Comparison of ENCODE assay signal across 8 mouse cellular contexts in genomic region chr10:119454106-119454667, GRCm38 (mm10). TPM values are rescaled to one million over a fixed set of nuclear protein-coding genes. Genes with fewer than 3 reads are reported as not detected.
A peak's percentile ranks its signal among the peaks of the same experiment; 100 is the strongest.
DNase-seq lines count a peak whose midpoint lies in the region; ATAC-seq and TF ChIP-seq lines count a peak whose summit lies in the region.

No protein-coding gene starts in this region.

- H3K27ac ChIP-seq in embryonic fibroblast, embryonic 13.5 days (ENCODE audit: insufficient read depth, low read length), result no peak overlapping the region
- H3K27ac ChIP-seq in hindbrain, embryonic 16.5 days (ENCODE audit: low read depth, low read length), result peak overlapping the region; percentile 85
- H3K27ac ChIP-seq in neural tube, embryonic 13.5 days (replicated peaks), result peak overlapping the region; percentile 89

- under 1% methylated on average over 36 of the region's 57 CpGs for WGBS in hindbrain, embryonic 16.5 days
- WGBS in neural tube, embryonic 13.5 days, result under 1% methylated on average over 55 of the region's 57 CpGs

- H3K4me1 ChIP-seq in embryonic fibroblast, embryonic 13.5 days (ENCODE audit: control insufficient read depth, insufficient read depth, low read length), result peaks cover 4% of the 10 kb centered on the region; the same call in 1 of the 2 replicates
- peaks cover 16% of the 10 kb centered on the region for H3K4me1 ChIP-seq in hindbrain, embryonic 16.5 days (ENCODE audit: control insufficient read depth, insufficient read depth, low read depth, low read length)
- peaks cover 29% of the 10 kb centered on the region for H3K4me1 ChIP-seq in neural tube, embryonic 13.5 days (replicated peaks)

- TF ChIP-seq CTCF in embryonic fibroblast, embryonic 13.5 days (IDR thresholded peaks at IDR 0.05; ENCODE audit: borderline replicate concordance, insufficient read depth, low read length), result no peak

- peak overlapping the region; percentile 55 for H3K4me3 ChIP-seq in embryonic fibroblast, embryonic 13.5 days (ENCODE audit: insufficient read depth, low read length)
- peak overlapping the region; percentile 75 for H3K4me3 ChIP-seq in hindbrain, embryonic 16.5 days (ENCODE audit: low read length)
- peak overlapping the region; percentile 84 for H3K4me3 ChIP-seq in neural tube, embryonic 13.5 days

- no peaks in the 10 kb centered on the region for H3K36me3 ChIP-seq in hindbrain, embryonic 16.5 days (ENCODE audit: control insufficient read depth, insufficient read depth, low read length)
- H3K36me3 ChIP-seq in neural tube, embryonic 13.5 days, result no peaks in the 10 kb centered on the region

- DNase-seq in layer of hippocampus, postnatal 36 days, result peak; percentile 31 to 48
- no peak for DNase-seq in layer of hippocampus, adult 8-10 months (ENCODE audit: low spot score in 2 of 2)
- peak; percentile 35 for DNase-seq in brain, adult 2 months (ENCODE audit: low read depth, low spot score)
- DNase-seq in liver, result peak; percentile 29
- no peak for DNase-seq in T-cell, adult 2 months (ENCODE audit: low spot score)

- H3K4me2 ChIP-seq in hindbrain, embryonic 16.5 days (ENCODE audit: low read length), result peak overlapping the region; percentile 89
- peak overlapping the region; percentile 97 for H3K4me2 ChIP-seq in neural tube, embryonic 13.5 days

- no peak for TF ChIP-seq POLR2A in embryonic fibroblast, embryonic 13.5 days (IDR thresholded peaks at IDR 0.05; ENCODE audit: low read depth, low read length)

- H3K9ac ChIP-seq in hindbrain, embryonic 16.5 days (ENCODE audit: low read depth, low read length), result peak overlapping the region; percentile 91
- peak overlapping the region; percentile 86 for H3K9ac ChIP-seq in neural tube, embryonic 13.5 days

- no peaks in the 10 kb centered on the region for H3K9me3 ChIP-seq in hindbrain, embryonic 16.5 days (ENCODE audit: control insufficient read depth, low read length)
- no peaks in the 10 kb centered on the region for H3K9me3 ChIP-seq in neural tube, embryonic 13.5 days

- H3K27me3 ChIP-seq in hindbrain, embryonic 16.5 days (replicated peaks; ENCODE audit: control insufficient read depth, insufficient read depth, low read length), result no peaks in the 10 kb centered on the region
- H3K27me3 ChIP-seq in neural tube, embryonic 13.5 days, result no peaks in the 10 kb centered on the region

- ATAC-seq in hindbrain, embryonic 16.5 days, result peak; percentile 79
- peak; percentile 81 for ATAC-seq in neural tube, embryonic 13.5 days (ENCODE audit: low read depth)

RNA-seq across cellular contexts. Expression of gene Grip1, which starts 0.6 kb away (rescaled TPM):
- 10 to 100 TPM; 28.4 to 29.0 TPM for total RNA-seq in layer of hippocampus, postnatal 36 days (2021)
- 10 to 100 TPM; 25.2 to 28.8 (median 26.2) TPM for total RNA-seq in layer of hippocampus, adult 8-10 months (2022)
- polyA plus RNA-seq in embryonic fibroblast, embryonic 13.5 days (2011; ENCODE audit: insufficient read length, low read depth, missing spikeins), result 0.57 and 1.1 TPM in 2 replicates
- polyA plus RNA-seq in hindbrain, embryonic 16.5 days (2015; fragmentation: Nextera tagmentation; extraction: Ambion mirVana), result 16.6 and 16.7 TPM in 2 replicates
- polyA plus RNA-seq in neural tube, embryonic 13.5 days (2015; fragmentation: Nextera tagmentation; extraction: Ambion mirVana), result 19.8 and 20.2 TPM in 2 replicates

Comparison
In these comparisons a context has a peak if more than half of its experiments do, and no peak if none do; other contexts are left out.
1. DNase-seq: peak in layer of hippocampus, postnatal 36 days (2 of 2), brain, adult 2 months (single experiment) and liver (single experiment); none in layer of hippocampus, adult 8-10 months (0 of 2) and T-cell, adult 2 months (single experiment).
2. Peak in every context shown above with its lines, with median percentiles within 50 percentile points of each other: H3K4me3 ChIP-seq.